Mouse (Mus musculus) olfactory bulb, adult 2 months (tissue): ENCODE data around the gene 4921507P07Rik.

Experiments
- CTCF ChIP-seq: fragments of 200-500 bp; IDR thresholded peaks from 2 replicates; pipeline ENCODE4 v1.5.1; 2012; ENCODE audit warnings: low read depth, mild to moderate bottlenecking, low read length, moderate library complexity; ENCODE audit not compliant: insufficient read depth
- POLR2A ChIP-seq: fragments of 200-500 bp; IDR thresholded peaks from 2 replicates; pipeline ENCODE4 v1.6.1; 2012; ENCODE audit warnings: mild to moderate bottlenecking, low read depth, low read length, moderate library complexity; ENCODE audit not compliant: insufficient read depth

GRCm38 (mm10) chr6:50644701-50645100, 48.3 kb upstream of the 4921507P07Rik start:
- TF ChIP-seq POLR2A (no peak), CTCF (no peak)
